Mouse (Mus musculus) lung, postnatal 0 days (tissue): ENCODE data around the gene Pcnx4.
"Not testable (repeated sequence)": the region's sequence is repeated elsewhere in the genome, so short reads cannot be mapped to it uniquely, and the experiment has no call there.

Source experiments
- CTCF ChIP-seq: IDR thresholded peaks from 2 replicates; pipeline ENCODE4 v1.5.1; 2016; ENCODE audit warnings: antibody characterized with exemption, mild to moderate bottlenecking
- EP300 ChIP-seq: IDR thresholded peaks from 2 replicates; pipeline ENCODE4 v1.6.1; 2016; ENCODE audit warnings: antibody characterized with exemption, mild to moderate bottlenecking, control low read depth

DNA sequence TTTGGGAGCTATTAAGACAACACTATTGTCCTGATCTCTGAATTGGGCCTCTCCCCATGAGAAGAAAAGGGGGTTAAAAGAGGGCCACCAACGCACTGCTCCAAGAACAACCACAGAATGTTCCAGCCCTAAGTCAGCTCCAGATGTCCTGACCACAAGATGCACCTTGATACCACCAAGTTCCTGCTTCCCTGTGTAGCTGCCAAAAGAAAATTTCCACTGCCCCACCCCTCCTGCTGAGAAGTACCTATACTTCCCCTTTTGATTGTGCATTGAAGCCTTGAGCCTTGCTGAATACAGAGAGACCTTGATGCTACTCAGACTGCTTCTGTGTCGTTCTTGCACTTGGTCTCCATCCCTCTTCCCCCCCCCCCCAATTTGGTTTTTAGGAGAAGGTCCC is 62.5 kb downstream of the Pcnx4 start:
- not testable (repeated sequence) for TF ChIP-seq CTCF, EP300
